Mouse (Mus musculus): Measurements from ENCODE around the gene Mbtps1. TPM values are rescaled to one million over a fixed set of nuclear protein-coding genes. Genes with fewer than 3 reads are reported as not detected.

The Mbtps1 gene
- total and polyA plus RNA-seq, 3 experiments: 40.2 to 108 (median 98.7) TPM

GRCm38 (mm10) chr8:119590348-119590747 is 31.8 kb upstream of the Mbtps1 start:
- Histone ChIP-seq H3K9me3 (replicated peaks) (peaks cover 12% of the 10 kb centered on the region), H3K4me1 (ENCODE audit: insufficient read depth, low read depth, low read length) (peaks cover 6% of the 10 kb centered on the region), H3K27me3 (ENCODE audit: insufficient read depth, low read length) (peaks cover 3% of the 10 kb centered on the region; the same call in 1 of the 2 replicates), H3K4me3 (ENCODE audit: low read depth, low read length) (no peak overlapping the region), H3K36me3 (replicated peaks) (peaks cover 3% of the 10 kb centered on the region)
- no peak for TF ChIP-seq GATA1 (IDR thresholded peaks at IDR 0.05; ENCODE audit: borderline replicate concordance, low read length)
- TF ChIP-seq GATA2 (IDR thresholded peaks at IDR 0.05; ENCODE audit: borderline replicate concordance, low read depth, low read length): no peak
- no peak for ATAC-seq (ENCODE audit: extremely low read depth, insufficient number of reproducible peaks, low FRiP score, poor library complexity, severe bottlenecking)
- no peak for DNase-seq (ENCODE audit: low spot score)

- DNase-seq (ENCODE audit: low spot score) (no peak), ATAC-seq (ENCODE audit: extremely low read depth, insufficient number of reproducible peaks, low FRiP score, poor library complexity, severe bottlenecking) (no peak)
- no peaks in the 10 kb centered on the region; the same call in 1 of the 2 replicates for H3K4me1 ChIP-seq (ENCODE audit: insufficient read depth, low read depth, low read length)
- peaks cover 3% of the 10 kb centered on the region; the same call in 1 of the 2 replicates for H3K27me3 ChIP-seq (ENCODE audit: insufficient read depth, low read length)
- no peak overlapping the region for H3K4me3 ChIP-seq (ENCODE audit: low read depth, low read length)
- TF ChIP-seq GATA1 (IDR thresholded peaks at IDR 0.05; ENCODE audit: borderline replicate concordance, low read length): no peak
- peaks cover 12% of the 10 kb centered on the region for H3K9me3 ChIP-seq (replicated peaks)
- H3K36me3 ChIP-seq (replicated peaks): no peaks in the 10 kb centered on the region
These were observed 30.3 kb upstream of the Mbtps1 start for GRCm38 (mm10) chr8:119588844-119589243.

- peaks cover 3% of the 10 kb centered on the region; the same call in 1 of the 2 replicates for H3K27me3 ChIP-seq (ENCODE audit: insufficient read depth, low read length)
- peaks cover 12% of the 10 kb centered on the region for H3K9me3 ChIP-seq (replicated peaks)
- DNase-seq (ENCODE audit: low spot score) (no peak), ATAC-seq (ENCODE audit: extremely low read depth, insufficient number of reproducible peaks, low FRiP score, poor library complexity, severe bottlenecking) (no peak)
- no peak for TF ChIP-seq POLR2AphosphoS5 (IDR thresholded peaks at IDR 0.05; ENCODE audit: insufficient replicate concordance, low read depth, low read length)
- TF ChIP-seq GATA1 (IDR thresholded peaks at IDR 0.05; ENCODE audit: borderline replicate concordance, low read length): no peak
- no peak for TF ChIP-seq GATA2 (IDR thresholded peaks at IDR 0.05; ENCODE audit: borderline replicate concordance, low read depth, low read length)
- no peak for TF ChIP-seq CTCF (IDR thresholded peaks at IDR 0.05; ENCODE audit: low read depth, low read length)
- TF ChIP-seq TAL1 (conservative IDR thresholded peaks at IDR 0.05; ENCODE audit: low read depth, low read length): no peak
- H3K4me3 ChIP-seq (ENCODE audit: low read depth, low read length): no peak overlapping the region
- no peaks in the 10 kb centered on the region for H3K36me3 ChIP-seq (replicated peaks)
- no peaks in the 10 kb centered on the region; the same call in 1 of the 2 replicates for H3K4me1 ChIP-seq (ENCODE audit: insufficient read depth, low read depth, low read length)
These were observed 29.8 kb upstream of the Mbtps1 start for GRCm38 (mm10) chr8:119588321-119588720.

GRCm38 (mm10) chr8:119585901-119586300 is 27.4 kb upstream of the Mbtps1 start:
- Histone ChIP-seq H3K4me1 (ENCODE audit: insufficient read depth, low read depth, low read length) (peaks cover 20% of the 10 kb centered on the region), H3K36me3 (replicated peaks) (peaks cover 2% of the 10 kb centered on the region), H3K27me3 (ENCODE audit: insufficient read depth, low read length) (peaks cover 3% of the 10 kb centered on the region; the same call in 1 of the 2 replicates), H3K4me3 (ENCODE audit: low read depth, low read length) (no peak overlapping the region; the same call in 1 of the 2 replicates), H3K9me3 (replicated peaks) (peaks cover 12% of the 10 kb centered on the region)
- ATAC-seq (ENCODE audit: extremely low read depth, insufficient number of reproducible peaks, low FRiP score, poor library complexity, severe bottlenecking) (no peak), DNase-seq (ENCODE audit: low spot score) (no peak)
- TF ChIP-seq POLR2AphosphoS5 (IDR thresholded peaks at IDR 0.05; ENCODE audit: insufficient replicate concordance, low read depth, low read length) (no peak), TAL1 (conservative IDR thresholded peaks at IDR 0.05; ENCODE audit: low read depth, low read length) (no peak), GATA1 (IDR thresholded peaks at IDR 0.05; ENCODE audit: borderline replicate concordance, low read length) (no peak), GATA2 (IDR thresholded peaks at IDR 0.05; ENCODE audit: borderline replicate concordance, low read depth, low read length) (no peak), CTCF (IDR thresholded peaks at IDR 0.05; ENCODE audit: low read depth, low read length) (no peak)

GRCm38 (mm10) chr8:119580441-119581161 is 22.1 kb upstream of the Mbtps1 start:
- Histone ChIP-seq H3K9me3 (replicated peaks) (no peaks in the 10 kb centered on the region), H3K27me3 (ENCODE audit: insufficient read depth, low read length) (no peaks in the 10 kb centered on the region), H3K36me3 (replicated peaks) (peaks cover 2% of the 10 kb centered on the region), H3K4me3 (ENCODE audit: low read depth, low read length) (peak overlapping the region; percentile 39; the same call in 1 of the 2 replicates), H3K4me1 (ENCODE audit: insufficient read depth, low read depth, low read length) (peaks cover 62% of the 10 kb centered on the region)
- DNase-seq (ENCODE audit: low spot score) (peak; percentile 60), ATAC-seq (ENCODE audit: extremely low read depth, insufficient number of reproducible peaks, low FRiP score, poor library complexity, severe bottlenecking) (peak; percentile 93)
- TF ChIP-seq CTCF (IDR thresholded peaks at IDR 0.05; ENCODE audit: low read depth, low read length): no peak
- no peak for TF ChIP-seq GATA1 (IDR thresholded peaks at IDR 0.05; ENCODE audit: borderline replicate concordance, low read length)
- peak; percentile 62 for TF ChIP-seq TAL1 (conservative IDR thresholded peaks at IDR 0.05; ENCODE audit: low read depth, low read length)
- no peak for TF ChIP-seq GATA2 (IDR thresholded peaks at IDR 0.05; ENCODE audit: borderline replicate concordance, low read depth, low read length)
- no peak for TF ChIP-seq POLR2AphosphoS5 (IDR thresholded peaks at IDR 0.05; ENCODE audit: insufficient replicate concordance, low read depth, low read length)

GRCm38 (mm10) chr8:119579096-119579495 is 20.6 kb upstream of the Mbtps1 start:
- Histone ChIP-seq H3K4me3 (ENCODE audit: low read depth, low read length) (no peak overlapping the region; the same call in 1 of the 2 replicates), H3K36me3 (replicated peaks) (peaks cover 2% of the 10 kb centered on the region), H3K27me3 (ENCODE audit: insufficient read depth, low read length) (no peaks in the 10 kb centered on the region), H3K9me3 (replicated peaks) (no peaks in the 10 kb centered on the region), H3K4me1 (ENCODE audit: insufficient read depth, low read depth, low read length) (peaks cover 72% of the 10 kb centered on the region)
- TF ChIP-seq TAL1 (conservative IDR thresholded peaks at IDR 0.05; ENCODE audit: low read depth, low read length) (no peak), GATA2 (IDR thresholded peaks at IDR 0.05; ENCODE audit: borderline replicate concordance, low read depth, low read length) (no peak), POLR2AphosphoS5 (IDR thresholded peaks at IDR 0.05; ENCODE audit: insufficient replicate concordance, low read depth, low read length) (no peak), GATA1 (IDR thresholded peaks at IDR 0.05; ENCODE audit: borderline replicate concordance, low read length) (no peak), CTCF (IDR thresholded peaks at IDR 0.05; ENCODE audit: low read depth, low read length) (no peak)
- ATAC-seq (ENCODE audit: extremely low read depth, insufficient number of reproducible peaks, low FRiP score, poor library complexity, severe bottlenecking): no peak
- no peak for DNase-seq (ENCODE audit: low spot score)
